Mouse (Mus musculus) retina, postnatal 7 days (tissue): ENCODE results near the gene Tnnt3.

Experiments
- DNase-seq: peaks from one replicate; pipeline ENCODE4 v3.0.0-alpha.2; 2012; ENCODE audit warnings: low read depth, low spot score

Tnnt3 gene

DNA sequence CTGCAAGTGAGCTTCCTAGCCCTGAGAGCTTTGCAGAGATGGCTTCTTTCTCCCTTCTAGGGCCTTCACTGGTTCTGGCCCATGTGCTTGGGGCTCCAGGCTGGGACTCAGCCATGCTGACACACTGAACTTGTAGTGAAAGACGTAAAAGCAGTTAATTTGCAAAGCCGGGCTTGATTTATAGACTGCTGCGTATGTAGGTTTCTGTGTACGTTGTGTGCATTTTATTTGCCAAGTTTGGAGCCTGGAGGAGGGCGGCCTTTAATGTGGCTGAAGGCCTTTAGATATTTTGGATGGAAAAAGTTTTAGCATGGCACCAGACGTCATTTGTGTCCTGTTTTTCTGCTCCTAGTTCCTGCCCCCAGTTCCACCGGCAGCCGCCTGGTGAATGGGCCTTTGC lies 41.2 kb downstream of the Tnnt3 start:
- no peak for DNase-seq

DNA sequence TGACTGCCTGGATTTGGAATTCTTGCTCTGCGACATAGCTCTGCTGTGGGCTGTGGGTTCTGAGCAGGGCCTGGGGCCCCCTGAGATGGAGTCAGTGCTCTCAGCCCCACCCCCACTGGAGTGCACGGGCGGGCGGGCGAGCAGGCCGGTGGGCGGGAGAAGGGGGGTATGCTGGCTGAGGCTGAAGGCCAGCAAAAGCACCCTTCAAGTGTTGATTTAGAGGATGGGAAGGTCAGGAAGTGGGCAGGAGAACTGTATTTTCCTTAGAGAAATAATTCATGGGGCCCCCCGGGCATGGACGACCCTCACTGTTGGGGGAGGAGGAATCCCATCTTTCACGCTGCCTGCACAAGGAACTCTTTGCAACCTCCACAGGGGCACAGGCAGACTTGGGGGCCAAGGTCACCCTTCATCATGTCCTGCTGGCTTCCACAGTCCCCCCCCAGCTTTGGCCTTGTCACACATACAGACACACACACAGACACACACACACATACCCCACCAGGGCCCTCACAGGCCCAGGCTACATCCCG lies 44.2 kb downstream of the Tnnt3 start:
- no peak for DNase-seq

- no peak for DNase-seq
These were observed 47.3 kb downstream of the Tnnt3 start for GRCm38 (mm10) chr7:142545967-142546366.

DNA sequence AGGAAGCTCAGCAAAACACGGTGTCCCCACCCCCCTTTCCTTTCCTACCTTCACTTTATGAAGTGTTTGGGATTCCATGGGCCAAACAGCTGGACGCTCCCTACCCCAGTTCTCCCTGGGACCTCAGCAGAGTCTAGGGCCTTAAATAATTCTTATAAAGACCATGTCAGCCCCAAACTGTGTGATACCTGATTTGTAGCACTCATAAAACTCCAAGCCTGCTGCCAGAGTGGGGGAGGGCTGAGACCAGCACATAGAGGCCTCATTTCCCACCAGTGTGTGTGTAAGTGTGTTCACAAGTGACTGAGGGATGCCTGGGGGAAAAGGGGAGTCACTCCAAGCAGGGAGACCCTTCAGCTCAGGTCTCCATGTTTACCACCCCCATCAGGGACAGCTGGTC lies 49.2 kb downstream of the Tnnt3 start:
- DNase-seq, result no peak

DNA sequence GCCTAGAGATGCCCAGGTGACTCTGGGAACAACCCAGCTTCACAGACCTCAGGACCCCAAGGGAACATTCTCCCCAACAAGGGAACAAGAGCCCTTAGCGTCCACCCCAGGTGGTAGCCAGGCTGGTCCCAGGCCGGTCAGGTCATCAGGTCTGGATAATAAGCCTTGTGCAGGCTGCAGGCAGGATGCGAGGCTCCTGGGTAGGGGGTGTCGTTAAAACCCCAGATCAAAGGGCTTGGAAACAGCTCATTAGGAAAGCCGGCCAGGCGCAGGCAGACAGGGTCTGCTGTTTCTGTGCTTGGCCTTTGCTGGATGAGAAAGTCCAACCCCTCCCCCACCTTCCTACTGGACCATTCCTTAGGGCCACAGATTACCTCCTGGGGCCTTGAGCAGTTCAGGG lies 50.1 kb downstream of the Tnnt3 start:
- DNase-seq, result no peak

GRCm38 (mm10) chr7:142549941-142550763 lies 51.5 kb downstream of the Tnnt3 start:
- no peak for DNase-seq

GRCm38 (mm10) chr7:142550935-142551373 lies 52.3 kb downstream of the Tnnt3 start:
- no peak for DNase-seq

- DNase-seq, result no peak
These were observed 53.1 kb downstream of the Tnnt3 start for GRCm38 (mm10) chr7:142551691-142552090.

DNA sequence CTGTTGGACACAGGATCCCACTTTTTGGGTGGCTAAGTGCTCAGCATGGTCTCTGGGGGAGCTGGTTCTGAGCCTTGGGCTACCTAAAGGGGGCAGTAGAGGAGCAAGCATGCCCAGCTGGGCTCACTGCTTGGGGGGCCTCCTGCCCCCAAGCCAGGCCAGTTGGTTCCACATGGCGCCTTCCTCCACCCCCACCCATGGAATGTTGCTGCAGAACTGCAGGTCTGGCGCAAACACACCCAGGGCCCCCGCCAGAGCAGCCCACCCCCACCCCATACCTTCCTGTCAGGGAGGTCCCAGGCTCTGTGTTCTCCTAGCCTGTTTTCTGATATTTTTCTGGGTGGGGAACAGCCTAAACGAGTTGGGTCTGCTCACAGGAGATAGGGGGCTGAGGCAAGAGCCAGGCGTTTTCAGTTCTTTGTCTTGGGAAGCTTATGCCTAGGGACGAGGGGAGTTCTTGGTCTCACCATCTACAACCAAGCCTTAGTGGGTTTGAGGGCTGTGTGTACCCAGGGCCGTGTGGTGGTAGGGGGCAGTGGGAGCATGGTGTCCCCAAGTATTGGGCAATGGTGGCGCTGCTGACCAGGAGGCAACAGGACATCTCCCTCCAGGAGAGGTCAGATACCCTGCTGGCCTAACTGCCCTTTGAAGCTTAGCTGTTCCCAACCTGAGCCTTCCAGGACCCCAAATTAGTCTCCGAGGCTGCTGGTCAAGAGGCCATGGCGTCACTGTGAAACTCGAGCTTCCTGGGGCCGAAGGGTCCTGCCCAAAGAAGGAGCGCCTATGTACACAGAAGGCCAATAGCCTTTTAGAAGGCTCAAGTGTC lies 54.2 kb downstream of the Tnnt3 start:
- no peak for DNase-seq

GRCm38 (mm10) chr7:142553417-142554335 lies 55.0 kb downstream of the Tnnt3 start:
- DNase-seq, result no peak

GRCm38 (mm10) chr7:142554625-142555024 lies 56.0 kb downstream of the Tnnt3 start:
- DNase-seq, result no peak

- DNase-seq, result no peak
These were observed 56.9 kb downstream of the Tnnt3 start for GRCm38 (mm10) chr7:142555366-142556088.

DNA sequence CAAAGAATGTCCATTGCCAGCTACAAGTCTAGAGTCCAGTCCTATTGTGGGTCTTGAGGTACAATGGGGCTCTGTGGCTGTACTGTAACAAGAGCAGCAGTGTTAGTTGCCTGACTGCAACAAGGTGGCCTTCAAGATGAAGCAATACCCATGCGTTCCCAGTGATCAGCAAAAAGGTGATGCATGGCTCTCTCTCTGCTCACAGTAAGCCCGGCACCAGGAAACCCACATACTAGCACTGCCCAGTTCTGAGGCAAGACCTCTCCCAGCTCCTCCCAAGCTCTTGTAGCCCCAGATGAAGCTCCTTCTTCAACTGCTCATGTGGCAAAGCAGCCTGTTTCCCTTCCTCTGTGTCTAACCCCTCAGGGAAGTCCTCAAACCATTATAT lies 57.4 kb downstream of the Tnnt3 start:
- DNase-seq, result no peak

- no peak for DNase-seq
These were observed 59.1 kb downstream of the Tnnt3 start for GRCm38 (mm10) chr7:142557696-142558095.

DNA sequence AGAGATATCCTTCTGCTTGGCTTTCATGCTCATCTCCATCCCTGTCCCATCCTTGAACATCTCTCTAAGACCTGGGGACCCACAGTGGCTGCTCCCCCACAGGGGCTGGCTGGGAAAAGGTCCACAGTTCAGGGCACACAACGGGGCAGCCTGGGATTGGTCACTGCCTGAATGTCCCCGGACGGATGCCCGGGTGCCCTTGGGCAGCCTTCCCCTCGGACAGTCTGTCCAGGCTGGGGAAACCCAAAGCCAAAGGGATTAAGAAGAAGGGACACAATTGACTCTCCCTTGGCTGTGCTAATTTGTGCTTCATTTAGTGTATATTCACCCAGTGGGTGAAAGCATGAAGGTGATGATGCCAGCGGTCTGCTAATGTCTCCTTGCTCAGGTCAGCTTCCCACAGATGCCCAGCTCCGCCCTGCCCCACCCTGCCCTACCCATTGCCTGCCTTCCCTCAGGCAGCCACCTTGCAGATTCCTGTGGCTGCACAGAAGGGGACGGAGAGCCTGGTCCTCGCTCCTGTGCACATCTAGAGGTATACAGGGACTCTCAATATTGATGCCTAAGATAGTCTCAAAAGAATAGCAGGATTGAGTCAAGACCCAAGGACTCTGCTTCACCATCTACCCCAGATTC lies 60.0 kb downstream of the Tnnt3 start:
- DNase-seq, result no peak

DNA sequence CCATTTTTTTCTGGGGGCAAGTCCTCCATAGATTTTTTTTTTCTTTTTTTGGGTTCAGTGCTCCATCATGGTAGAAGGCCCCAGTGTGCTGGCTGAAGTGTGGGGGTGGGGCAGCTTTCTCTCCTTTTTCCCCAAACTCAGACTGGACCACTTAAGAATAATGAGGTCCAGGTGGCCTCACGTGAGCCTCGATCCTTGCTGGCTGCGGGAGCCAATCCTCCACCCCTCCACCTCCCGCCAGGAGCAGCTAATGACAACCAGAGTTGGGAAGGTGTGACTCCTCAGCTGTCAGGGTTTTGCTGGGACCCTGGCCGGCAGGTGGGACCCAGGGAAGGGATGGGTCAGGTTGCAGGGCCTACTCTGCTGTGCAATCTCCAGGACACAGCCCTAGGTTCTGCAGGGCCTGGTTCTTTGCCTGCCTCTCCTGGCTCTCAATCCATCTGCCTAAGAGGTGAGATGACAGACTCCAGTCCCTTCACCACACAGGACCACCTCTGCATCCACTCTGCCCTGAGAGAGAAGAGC lies 61.1 kb downstream of the Tnnt3 start:
- DNase-seq, result no peak

GRCm38 (mm10) chr7:142560942-142561855 lies 62.6 kb downstream of the Tnnt3 start:
- DNase-seq, result no peak

DNA sequence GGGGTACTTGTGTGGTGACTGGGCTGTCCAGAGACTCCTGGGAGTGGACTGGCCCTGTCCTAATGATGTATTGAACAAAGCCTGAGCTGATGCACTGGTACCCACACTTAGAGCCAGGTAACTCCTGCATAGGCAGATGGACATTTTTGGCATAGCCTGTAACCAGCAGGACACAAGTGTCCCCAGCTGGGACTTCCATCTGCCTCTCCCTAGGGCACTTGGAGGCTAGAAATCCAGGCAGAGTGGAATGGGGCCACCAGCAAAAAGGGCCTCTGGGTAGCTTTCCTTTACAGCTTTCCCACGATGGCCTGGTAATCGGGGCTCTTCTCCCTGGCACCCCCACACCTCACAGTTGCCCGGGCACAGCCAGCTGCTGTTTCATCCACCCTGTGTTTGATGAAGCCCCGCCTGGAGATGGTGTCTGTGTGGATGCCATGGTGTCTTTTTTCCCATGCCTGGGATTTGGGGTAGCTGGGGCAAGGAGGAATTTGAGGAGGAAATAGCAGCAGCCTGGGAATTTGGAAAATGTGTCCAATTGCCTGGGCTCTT lies 63.3 kb downstream of the Tnnt3 start:
- no peak for DNase-seq

- DNase-seq, result no peak
These were observed 64.5 kb downstream of the Tnnt3 start for GRCm38 (mm10) chr7:142563168-142563567.
